Mouse (Mus musculus) ES-E14 (cell line): Measurements from ENCODE around the gene Pqlc3. TPM values are rescaled to one million over a fixed set of nuclear protein-coding genes. Genes with fewer than 3 reads are reported as not detected.

Experiments used
- DNase-seq: peaks from one replicate; pipeline ENCODE4 v3.0.0-alpha.2; 2013; ENCODE audit warnings: low read depth, low spot score
- H3K27ac ChIP-seq: 2 replicates; pipeline ENCODE4 v1.5.1; 2012; ENCODE audit warnings: low read depth, mild to moderate bottlenecking, low read length, moderate library complexity, mixed read lengths; ENCODE audit not compliant: poor library complexity, insufficient read depth, severe bottlenecking
- H3K36me3 ChIP-seq: 2 replicates; pipeline ENCODE4 v1.6.1; 2012; ENCODE audit warnings: mild to moderate bottlenecking, low read length, moderate library complexity, mixed read lengths; ENCODE audit not compliant: control insufficient read depth, poor library complexity, insufficient read depth, severe bottlenecking
- H3K4me1 ChIP-seq, 2 experiments: fragments of 150-350 bp in 1 of 2; sonication (generic) in 1 of 2; 2 replicates each; pipeline ENCODE4 v1.6.1; 2012; ENCODE audit warnings: low read length in 2 of 2, mild to moderate bottlenecking in 1 of 2, mixed read lengths in 1 of 2; ENCODE audit not compliant: control insufficient read depth in 2 of 2, insufficient read depth in 2 of 2, poor library complexity in 1 of 2
- H3K4me3 ChIP-seq, 2 experiments: fragments of 150-350 bp in 1 of 2; sonication (generic) in 1 of 2; 2 replicates each; pipeline ENCODE4 v1.5.1; 2012; ENCODE audit warnings: low read length in 2 of 2, low read depth in 1 of 2, mild to moderate bottlenecking in 1 of 2, mixed read lengths in 1 of 2; ENCODE audit not compliant: insufficient read depth in 1 of 2, poor library complexity in 1 of 2, severe bottlenecking in 1 of 2
- H3K9ac ChIP-seq: 2 replicates; pipeline ENCODE4 v1.6.1; 2012; ENCODE audit warnings: low read depth, mild to moderate bottlenecking, low read length, mixed read lengths; ENCODE audit not compliant: poor library complexity, insufficient read depth, severe bottlenecking
- H3K9me3 ChIP-seq: fragments of 150-350 bp; sonication (generic); 2 replicates; pipeline ENCODE4 v1.6.1; 2012; ENCODE audit warnings: low read depth, mild to moderate bottlenecking, low read length; ENCODE audit not compliant: control insufficient read depth, insufficient read depth
- CHD2 ChIP-seq: IDR thresholded peaks from 2 replicates; pipeline ENCODE4 v1.6.1; 2014; ENCODE audit warnings: mild to moderate bottlenecking, low read depth, low read length, inconsistent platforms
- HCFC1 ChIP-seq: IDR thresholded peaks from 2 replicates; pipeline ENCODE4 v1.6.1; 2012; ENCODE audit warnings: low read length, inconsistent platforms, borderline replicate concordance; ENCODE audit not compliant: insufficient read depth
- MAFK ChIP-seq: IDR thresholded peaks from 2 replicates; pipeline ENCODE4 v1.6.1; 2014; ENCODE audit warnings: mild to moderate bottlenecking, low read depth, low read length, inconsistent platforms; ENCODE audit not compliant: insufficient read depth
- ZC3H11A ChIP-seq: IDR thresholded peaks from 2 replicates; pipeline ENCODE4 v1.6.1; 2012; ENCODE audit warnings: low read depth, mild to moderate bottlenecking, inconsistent platforms, low read length, borderline replicate concordance
- ZNF384 ChIP-seq: IDR thresholded peaks from 2 replicates; pipeline ENCODE4 v1.6.1; 2012; ENCODE audit warnings: low read depth, low read length, inconsistent platforms
- in situ Hi-C, 2 experiments: fragments of 600-800 bp; cut with MboI; formaldehyde crosslinking; loops; one replicate each; pipeline ENCODE4 v1.15.1; 2025; ENCODE audit warnings: low sequenced_read_pairs in 2 of 2, inconsistent platforms in 1 of 2; ENCODE audit not compliant: unreplicated experiment in 2 of 2
- total RNA-seq: library from RNA; depleted of rRNA; stranded (reverse); fragments of 300-350 nt; gene quantifications from 2 replicates; pipeline ENCODE4 v1.2.3, GENCODE M21; 2012

Pqlc3 gene
- total RNA-seq, 1 experiment, result 15.7 TPM

DNA sequence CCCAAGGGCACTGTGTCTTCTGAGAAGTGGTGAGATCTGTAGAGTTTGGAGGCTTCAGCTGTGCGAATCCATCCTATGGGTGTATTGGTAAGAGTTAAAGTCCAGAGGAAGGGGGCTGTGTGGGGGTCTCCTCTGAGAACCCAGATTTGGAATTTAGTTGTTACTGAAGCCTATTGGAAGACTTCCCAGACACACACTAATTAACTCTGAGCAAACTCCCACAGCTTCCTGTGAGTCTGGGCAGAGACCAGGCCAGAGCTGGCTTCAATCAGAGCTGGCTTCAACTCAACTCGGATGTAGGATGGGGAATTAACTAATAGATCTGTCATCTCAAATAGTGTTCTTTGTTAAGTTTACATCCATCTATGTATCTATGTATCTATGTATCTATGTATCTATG, 15.5 kb upstream of the Pqlc3 start:
- H3K9me3 ChIP-seq, result no peaks in the 10 kb centered on the region
- in situ Hi-C loops, result loop anchor here in 1 of 2 experiments (25.0 kb wide), 1 partner anchor 303 kb away; no protein-coding TSS in a partner anchor
- no peak for DNase-seq

DNA sequence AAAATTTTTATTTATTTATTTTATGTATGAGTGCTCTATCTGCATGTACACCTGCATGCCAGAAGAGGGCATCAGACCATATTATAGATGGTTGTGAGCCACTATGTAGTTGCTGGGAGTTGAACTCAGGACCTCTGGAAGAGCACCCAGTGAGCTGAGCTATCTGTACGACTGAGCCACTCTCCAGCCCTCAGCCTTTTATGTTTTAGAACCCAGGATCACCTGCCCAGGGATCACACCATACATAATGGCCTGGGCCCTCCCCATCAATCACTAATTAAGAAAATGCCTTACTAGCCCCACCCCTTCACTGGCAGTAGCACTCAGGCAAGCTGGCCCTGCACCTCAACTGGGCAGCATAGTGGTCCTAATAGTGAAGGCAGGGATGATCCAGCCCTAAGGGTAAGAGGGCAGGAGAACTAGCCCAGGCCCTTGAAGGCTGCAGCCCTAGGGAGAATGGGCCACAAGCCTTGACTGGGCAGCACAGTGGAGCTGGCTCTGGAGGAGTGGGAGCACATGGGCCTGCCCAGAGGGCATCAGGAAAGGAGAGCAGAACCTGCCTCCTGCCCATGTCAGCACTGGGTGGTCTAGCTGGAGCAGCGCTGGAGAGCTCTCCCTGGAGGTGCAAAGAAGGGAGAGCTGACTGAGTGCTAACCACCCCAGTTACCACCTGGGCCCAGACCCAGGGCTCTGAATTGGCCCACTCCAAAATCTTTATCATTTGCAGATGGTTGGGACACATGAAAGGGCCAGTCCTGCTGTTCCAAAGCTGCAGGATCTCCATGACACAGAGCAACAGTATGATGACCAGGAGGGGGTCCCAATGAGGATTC, 12.1 kb upstream of the Pqlc3 start:
- no peak overlapping the region for H3K9ac ChIP-seq
- no peaks in the 10 kb centered on the region for H3K9me3 ChIP-seq
- H3K36me3 ChIP-seq, result no peaks in the 10 kb centered on the region
- no peak for TF ChIP-seq HCFC1
- TF ChIP-seq MAFK, result no peak
- TF ChIP-seq ZNF384, result no peak
- TF ChIP-seq ZC3H11A, result no peak
- no peak for TF ChIP-seq CHD2
- in situ Hi-C loops, result loop anchor here in 1 of 2 experiments (25.0 kb wide), 1 partner anchor 300 kb away; no protein-coding TSS in a partner anchor
- H3K4me3 ChIP-seq, result no peak overlapping the region
- DNase-seq, result no peak
- H3K4me1 ChIP-seq, result no peaks in the 10 kb centered on the region
- H3K27ac ChIP-seq, result no peak overlapping the region

More for the DNA sequence above, 15.5 kb upstream of the Pqlc3 start:
- no peak overlapping the region for H3K27ac ChIP-seq
- H3K4me1 ChIP-seq, result no peaks in the 10 kb centered on the region
- H3K4me3 ChIP-seq, result no peak overlapping the region
- no peak overlapping the region for H3K9ac ChIP-seq
- H3K36me3 ChIP-seq, result no peaks in the 10 kb centered on the region
- TF ChIP-seq MAFK (no peak), ZNF384 (no peak)

DNA sequence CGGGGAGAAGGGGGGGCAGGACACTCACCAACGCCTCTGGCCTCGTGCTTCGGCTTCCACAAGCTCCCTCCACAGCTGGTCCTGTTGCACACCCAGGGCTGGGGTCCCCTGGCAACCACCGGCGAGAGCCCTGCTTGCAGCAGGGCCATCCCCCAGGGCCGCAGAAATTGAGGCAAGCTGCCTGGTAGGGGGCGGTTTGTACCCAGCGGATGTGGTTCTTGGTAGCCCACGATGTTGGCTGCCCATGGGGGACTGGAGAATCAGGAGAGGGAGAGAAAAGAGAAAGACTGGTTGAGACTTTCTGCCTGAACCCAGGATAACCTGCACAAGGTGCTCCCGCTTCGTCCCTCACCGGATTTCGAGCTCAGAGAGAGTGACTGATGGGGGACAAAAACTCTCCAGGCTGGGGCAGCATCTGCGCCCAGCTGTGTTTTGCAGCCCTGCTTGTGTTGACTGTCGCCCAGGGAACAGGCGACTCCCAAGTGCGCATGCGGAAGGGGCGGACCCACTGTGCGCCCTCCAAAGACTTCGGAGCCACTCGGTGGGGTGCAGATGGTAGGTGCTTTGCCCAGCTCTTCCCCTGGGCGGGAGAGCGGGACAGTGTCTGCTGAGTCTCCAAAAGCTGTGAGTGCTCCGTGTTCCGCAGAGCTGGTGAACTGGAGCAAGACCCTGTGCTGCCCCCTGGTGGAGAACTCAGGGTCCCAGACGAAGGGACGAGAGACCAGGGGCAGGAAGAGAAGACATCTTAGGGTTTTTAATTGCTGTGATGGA, 11.1 kb upstream of the Pqlc3 start, which contains the start of gene 2410004P03Rik:
TSS of gene 2410004P03Rik (minus strand) at position 628 of the 771 bp plus-strand sequence.
- no peak within 1 kb of the TSS for H3K27ac ChIP-seq
- in situ Hi-C loops, result loop anchor here in 1 of 2 experiments (25.0 kb wide), 1 partner anchor 299 kb away; no protein-coding TSS in a partner anchor
- H3K36me3 ChIP-seq, result no peaks in the 10 kb centered on the region

GRCm38 (mm10) chr12:17009466-17009865, 9.3 kb upstream of the Pqlc3 start:
- Histone ChIP-seq H3K36me3 (no peaks in the 10 kb centered on the region), H3K9me3 (no peaks in the 10 kb centered on the region), H3K4me1 (no peaks in the 10 kb centered on the region), H3K9ac (no peak overlapping the region), H3K27ac (no peak overlapping the region), H3K4me3 (no peak overlapping the region)
- in situ Hi-C loops, result loop anchor here in 1 of 2 experiments (25.0 kb wide), 1 partner anchor 297 kb away; no protein-coding TSS in a partner anchor
- DNase-seq, result no peak
- TF ChIP-seq ZC3H11A, result no peak
- TF ChIP-seq MAFK, result no peak
- TF ChIP-seq ZNF384, result no peak
- no peak for TF ChIP-seq CHD2
- no peak for TF ChIP-seq HCFC1

More for the DNA sequence above, 11.1 kb upstream of the Pqlc3 start, which contains the start of gene 2410004P03Rik:
- H3K4me3 ChIP-seq, result peak within 1 kb of the TSS; percentile 56 to 65
- no peaks in the 10 kb centered on the region for H3K4me1 ChIP-seq
- peak; percentile 74 for DNase-seq
- H3K9me3 ChIP-seq, result no peaks in the 10 kb centered on the region
- peak within 1 kb of the TSS; percentile 38 for H3K9ac ChIP-seq
- TF ChIP-seq HCFC1, result no peak
- no peak for TF ChIP-seq ZNF384
- TF ChIP-seq MAFK, result no peak
- TF ChIP-seq CHD2, result no peak
- TF ChIP-seq ZC3H11A, result peak; percentile 23; the same call in 1 of the 2 replicates
